Mouse (Mus musculus): Measurements from ENCODE around the gene Zcchc2.

DNA sequence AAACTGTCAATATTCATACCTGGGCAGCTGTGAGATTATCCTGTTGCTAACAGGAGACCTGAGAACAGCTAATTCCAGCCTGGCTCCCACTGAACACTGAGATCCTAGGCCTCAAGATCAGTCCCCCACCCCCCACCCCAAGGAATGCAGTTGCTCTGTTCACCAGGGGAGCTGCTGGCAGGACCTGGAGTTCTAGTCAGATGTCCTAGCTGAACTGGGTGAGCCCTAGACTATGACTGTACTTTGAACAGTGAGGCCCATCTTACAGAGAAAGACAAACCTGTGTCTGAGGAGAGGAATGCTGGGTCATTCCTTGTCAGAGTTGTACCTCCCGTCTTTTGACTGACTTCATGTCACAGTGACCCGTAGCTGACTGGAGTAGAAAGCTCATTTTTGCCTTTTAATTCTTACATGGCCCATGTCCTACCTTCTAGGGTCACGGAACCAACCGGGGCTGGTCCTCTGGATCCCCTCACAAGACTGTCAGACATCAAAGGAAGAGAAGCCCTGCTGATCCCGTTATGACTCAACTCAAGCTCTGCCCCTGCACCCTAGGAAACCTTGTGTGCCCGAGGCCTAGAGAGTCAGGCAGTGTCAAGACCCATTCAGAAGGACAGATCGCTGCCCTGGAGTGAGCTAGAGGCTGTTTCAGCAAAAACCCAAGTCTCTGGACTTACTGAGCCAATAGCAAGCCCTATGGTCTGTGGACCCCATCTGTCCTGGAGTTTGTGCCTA lies 28.0 kb upstream of the Zcchc2 start:
- TF ChIP-seq CTCF (conservative IDR thresholded peaks at IDR 0.05 in 1 of 2, IDR thresholded peaks at IDR 0.05 in 1 of 2; ENCODE audit: low read depth in 2 of 2, low read length in 2 of 2): no peak
- no peak for TF ChIP-seq NELFE (IDR thresholded peaks at IDR 0.05; ENCODE audit: low read depth, low read length)
- no peak for TF ChIP-seq JUND (conservative IDR thresholded peaks at IDR 0.05; ENCODE audit: low read depth, low read length)
- no peak for TF ChIP-seq E2F4 (IDR thresholded peaks at IDR 0.05; ENCODE audit: insufficient replicate concordance, low read depth, low read length)
- no peak for TF ChIP-seq MEF2A (IDR thresholded peaks at IDR 0.05; ENCODE audit: borderline replicate concordance, low read depth, low read length)
- no peak for TF ChIP-seq MXI1 (IDR thresholded peaks at IDR 0.05; ENCODE audit: low read depth, low read length)
- no peak for TF ChIP-seq RCOR1 (conservative IDR thresholded peaks at IDR 0.05; ENCODE audit: low read depth, low read length)
- TF ChIP-seq CHD2 (IDR thresholded peaks at IDR 0.05; ENCODE audit: low read length): no peak
- no peak for TF ChIP-seq POLR2A (IDR thresholded peaks at IDR 0.05; ENCODE audit: low read depth, low read length)
- no peak for TF ChIP-seq HCFC1 (IDR thresholded peaks at IDR 0.05; ENCODE audit: low read depth, low read length)
- no peak for TF ChIP-seq KAT2A (IDR thresholded peaks at IDR 0.05; ENCODE audit: insufficient replicate concordance, low read length)
- TF ChIP-seq GABPA (IDR thresholded peaks at IDR 0.05; ENCODE audit: insufficient replicate concordance, low read depth, low read length): no peak
- no peak for TF ChIP-seq UBTF (IDR thresholded peaks at IDR 0.05; ENCODE audit: low read depth, low read length)

Measured in CH12.LX (cell line).